Mouse (Mus musculus) midbrain, embryonic 11.5 days (tissue): ENCODE data around the gene Flrt1. TPM values are rescaled to one million over a fixed set of nuclear protein-coding genes. Genes with fewer than 3 reads are reported as not detected.
"Not testable (repeated sequence)": the region's sequence is repeated elsewhere in the genome, so short reads cannot be mapped to it uniquely, and the experiment has no call there.

Experiments
- ATAC-seq: fragments of 200-750 bp; cut with Nextera tagmentation; 2 replicates; pipeline ENCODE4 v1.8.0; 2017; ENCODE audit warnings: moderate TSS enrichment, moderate library complexity; ENCODE audit not compliant: low FRiP score
- DNase-seq: peaks from one replicate; pipeline ENCODE4 v3.0.0; 2015; ENCODE audit warnings: low spot score; ENCODE audit errors: missing footprints
- H3K27ac ChIP-seq: fragments of 300-500 bp; sonication (generic); 2 replicates; pipeline ENCODE4 v1.5.1; 2014; ENCODE audit warnings: low read depth, low read length
- H3K27me3 ChIP-seq: fragments of 300-500 bp; sonication (generic); 2 replicates; pipeline ENCODE4 v1.6.1; 2014; ENCODE audit warnings: mild to moderate bottlenecking, low read length, moderate library complexity, mixed read lengths; ENCODE audit not compliant: control insufficient read depth, insufficient read depth
- H3K36me3 ChIP-seq: fragments of 300-500 bp; sonication (generic); 2 replicates; pipeline ENCODE4 v1.6.1; 2014; ENCODE audit warnings: mild to moderate bottlenecking, low read length, moderate library complexity, mixed read lengths; ENCODE audit not compliant: control insufficient read depth, insufficient read depth
- H3K4me1 ChIP-seq: fragments of 300-500 bp; sonication (generic); 2 replicates; pipeline ENCODE4 v1.6.1; 2014; ENCODE audit warnings: low read length; ENCODE audit not compliant: control insufficient read depth, insufficient read depth
- H3K4me2 ChIP-seq: fragments of 300-500 bp; sonication (generic); 2 replicates; pipeline ENCODE4 v1.6.1; 2014; ENCODE audit warnings: mild to moderate bottlenecking, moderate library complexity
- H3K4me3 ChIP-seq: fragments of 300-500 bp; sonication (generic); 2 replicates; pipeline ENCODE4 v1.5.1; 2014; ENCODE audit warnings: low read depth, low read length
- H3K9ac ChIP-seq: fragments of 300-500 bp; sonication (generic); 2 replicates; pipeline ENCODE4 v1.6.1; 2014; ENCODE audit warnings: low read length
- H3K9me3 ChIP-seq: fragments of 300-500 bp; sonication (generic); 2 replicates; pipeline ENCODE4 v1.6.1; 2016; ENCODE audit warnings: low read length; ENCODE audit not compliant: control insufficient read depth
- WGBS: fragments of 180-500 bp; shearing (Covaris S2); extraction: QIAGEN DNeasy Blood & Tissue Kit; methylation state at CpG from one replicate; pipeline ENCODE4 v1.1.7; 2014; 5-methylcytosine and 5-hydroxymethylcytosine counted together
- polyA plus RNA-seq: library from polyadenylated mRNA; unstranded; fragments of >200 nt; fragmentation: Nextera tagmentation; extraction: Ambion mirVana; gene quantifications from 2 replicates; pipeline ENCODE4 v1.2.1, GENCODE M21; 2014

Gene Flrt1
- polyA plus RNA-seq, 1 experiment from 2014 or later: 8.2 TPM

GRCm38 (mm10) chr19:7055173-7055572 lies 50.4 kb downstream of the Flrt1 start:
- DNase-seq: no peak
- 32% methylated on average over 3 of the region's 3 CpGs for WGBS
- Histone ChIP-seq H3K4me1 (peaks cover 15% of the 10 kb centered on the region), H3K27ac (no peak overlapping the region), H3K36me3 (no peaks in the 10 kb centered on the region), H3K9me3 (no peaks in the 10 kb centered on the region), H3K4me2 (no peak overlapping the region), H3K4me3 (no peak overlapping the region), H3K9ac (no peak overlapping the region), H3K27me3 (peaks cover 6% of the 10 kb centered on the region)
- ATAC-seq: no peak

- WGBS: 77% methylated on average over 10 of the region's 10 CpGs
- H3K36me3 ChIP-seq: no peaks in the 10 kb centered on the region
- no peak for ATAC-seq
Observed at GRCm38 (mm10) chr19:7054772-7055171, 50.8 kb downstream of the Flrt1 start.

GRCm38 (mm10) chr19:7053382-7053781 lies 52.1 kb downstream of the Flrt1 start:
- not testable (repeated sequence) for DNase-seq, H3K4me2 ChIP-seq, H3K27ac ChIP-seq, H3K36me3 ChIP-seq, H3K9ac ChIP-seq, H3K27me3 ChIP-seq, ATAC-seq, H3K4me3 ChIP-seq, H3K9me3 ChIP-seq
- WGBS: 88% methylated on average over 4 of the region's 4 CpGs
- H3K4me1 ChIP-seq: peaks cover 14% of the 10 kb centered on the region

More at GRCm38 (mm10) chr19:7054772-7055171, 50.8 kb downstream of the Flrt1 start:
- Histone ChIP-seq H3K27ac (no peak overlapping the region), H3K27me3 (peaks cover 6% of the 10 kb centered on the region; the same call in 1 of the 2 replicates), H3K4me3 (no peak overlapping the region), H3K4me1 (peaks cover 15% of the 10 kb centered on the region), H3K9me3 (no peaks in the 10 kb centered on the region), H3K9ac (no peak overlapping the region), H3K4me2 (no peak overlapping the region)
- DNase-seq: no peak

- Histone ChIP-seq H3K4me2 (no peak overlapping the region), H3K27me3 (no peaks in the 10 kb centered on the region), H3K36me3 (no peaks in the 10 kb centered on the region), H3K4me3 (no peak overlapping the region), H3K9me3 (no peaks in the 10 kb centered on the region), H3K27ac (no peak overlapping the region), H3K4me1 (peaks cover 5% of the 10 kb centered on the region), H3K9ac (no peak overlapping the region)
- ATAC-seq (no peak), DNase-seq (no peak)
- 65% methylated on average over 4 of the region's 4 CpGs for WGBS
Observed at GRCm38 (mm10) chr19:7044706-7045105, 60.8 kb downstream of the Flrt1 start.

- no peaks in the 10 kb centered on the region for H3K36me3 ChIP-seq
- H3K4me2 ChIP-seq: no peak overlapping the region
- no peak overlapping the region for H3K9ac ChIP-seq
- DNase-seq (no peak), ATAC-seq (no peak)
- no peaks in the 10 kb centered on the region for H3K27me3 ChIP-seq
- no peaks in the 10 kb centered on the region for H3K9me3 ChIP-seq
- WGBS: 73% methylated on average over 4 of the region's 4 CpGs
- no peak overlapping the region for H3K27ac ChIP-seq
- H3K4me1 ChIP-seq: peaks cover 5% of the 10 kb centered on the region
- H3K4me3 ChIP-seq: no peak overlapping the region
Observed at GRCm38 (mm10) chr19:7044279-7044678, 61.2 kb downstream of the Flrt1 start.

Other genes with a start within 250 kb of the Flrt1 start
- 0.26 and 0.58 TPM in 2 replicates for gene Ccdc88b, start 247.5 kb downstream of the Flrt1 start, polyA plus RNA-seq
- gene Trmt112, start 196.0 kb downstream of the Flrt1 start, polyA plus RNA-seq: 147 and 151 TPM in 2 replicates
- 123 and 127 TPM in 2 replicates for gene Prdx5, start 195.6 kb downstream of the Flrt1 start, polyA plus RNA-seq
- gene Esrra, start 183.9 kb downstream of the Flrt1 start, polyA plus RNA-seq: 3.4 and 3.7 TPM in 2 replicates
- gene Catsperz, start 180.3 kb downstream of the Flrt1 start, polyA plus RNA-seq: not detected in 2 replicates
- not detected in 2 replicates for gene Kcnk4, start 171.2 kb downstream of the Flrt1 start, polyA plus RNA-seq
- 53.7 and 55.9 TPM in 2 replicates for gene Bad, start 163.9 kb downstream of the Flrt1 start, polyA plus RNA-seq
- 28.0 and 32.0 TPM in 2 replicates for gene Gpr137, start 163.2 kb downstream of the Flrt1 start, polyA plus RNA-seq
- 245 and 285 TPM in 2 replicates for gene Ppp1r14b, start 130.8 kb downstream of the Flrt1 start, polyA plus RNA-seq
- 13.0 and 14.2 TPM in 2 replicates for gene Plcb3, start 129.3 kb downstream of the Flrt1 start, polyA plus RNA-seq
- 67.7 and 81.3 TPM in 2 replicates for gene Fkbp2, start 125.2 kb downstream of the Flrt1 start, polyA plus RNA-seq
- 21.9 and 25.4 TPM in 2 replicates for gene Vegfb, start 118.1 kb downstream of the Flrt1 start, polyA plus RNA-seq
- 17.9 and 21.0 TPM in 2 replicates for gene Dnajc4, start 113.2 kb downstream of the Flrt1 start, polyA plus RNA-seq
- 14.4 and 19.5 TPM in 2 replicates for gene Nudt22, start 109.6 kb downstream of the Flrt1 start, polyA plus RNA-seq
- 10.0 and 10.2 TPM in 2 replicates for gene Trpt1, start 109.6 kb downstream of the Flrt1 start, polyA plus RNA-seq
- gene Fermt3, start 86.3 kb downstream of the Flrt1 start, polyA plus RNA-seq: 6.7 and 7.3 TPM in 2 replicates
- 410 and 416 TPM in 2 replicates for gene Stip1, start 65.8 kb downstream of the Flrt1 start, polyA plus RNA-seq
- gene Macrod1, start 48.9 kb downstream of the Flrt1 start, polyA plus RNA-seq: 2.2 and 3.0 TPM in 2 replicates
- gene Otub1, start 100.6 kb upstream of the Flrt1 start, polyA plus RNA-seq: 241 and 252 TPM in 2 replicates
- gene Cox8a, start 111.9 kb upstream of the Flrt1 start, polyA plus RNA-seq: 730 and 757 TPM in 2 replicates
- gene Naa40, start 135.5 kb upstream of the Flrt1 start, polyA plus RNA-seq: 94.3 and 103 TPM in 2 replicates
- gene Rcor2, start 161.6 kb upstream of the Flrt1 start, polyA plus RNA-seq: 33.8 and 36.9 TPM in 2 replicates
- gene Mark2, start 236.1 kb upstream of the Flrt1 start, polyA plus RNA-seq: 43.0 and 53.9 TPM in 2 replicates